Mouse (Mus musculus): Measurements from ENCODE around the gene Gmnn. TPM values are rescaled to one million over a fixed set of nuclear protein-coding genes. Genes with fewer than 3 reads are reported as not detected.
A peak's percentile ranks its signal among the peaks of the same experiment; 100 is the strongest.

Gmnn gene
- total RNA-seq, 2 experiments from 2014 or later: 2.7 to 4.2 TPM

- DNase-seq (ENCODE audit: low spot score in 2 of 2): no peak
These were observed 531 bp upstream of the Gmnn start for GRCm38 (mm10) chr13:24762254-24762653.

GRCm38 (mm10) chr13:24761083-24761402 is 680 bp downstream of the Gmnn start:
- DNase-seq (ENCODE audit: low spot score in 2 of 2): no peak

GRCm38 (mm10) chr13:24760351-24760870 is 1.3 kb downstream of the Gmnn start:
- no peak for DNase-seq (ENCODE audit: low spot score in 2 of 2)

- DNase-seq (ENCODE audit: low spot score in 2 of 2): no peak
These were observed 2.3 kb downstream of the Gmnn start for GRCm38 (mm10) chr13:24759451-24759850.

- no peak for DNase-seq (ENCODE audit: low spot score in 2 of 2)
These were observed 3.7 kb downstream of the Gmnn start for GRCm38 (mm10) chr13:24757820-24758564.

GRCm38 (mm10) chr13:24756756-24757155 is 5.0 kb downstream of the Gmnn start:
- DNase-seq (ENCODE audit: low spot score in 2 of 2): no peak

- DNase-seq (ENCODE audit: low spot score in 2 of 2): peak; percentile 4 to 5
These were observed 10.3 kb downstream of the Gmnn start for GRCm38 (mm10) chr13:24751396-24751795.

GRCm38 (mm10) chr13:24750807-24751206 is 10.9 kb downstream of the Gmnn start:
- no peak for DNase-seq (ENCODE audit: low spot score in 2 of 2)

GRCm38 (mm10) chr13:24747823-24748222 is 13.9 kb downstream of the Gmnn start:
- DNase-seq (ENCODE audit: low spot score in 2 of 2): no peak

- DNase-seq (ENCODE audit: low spot score in 2 of 2): no peak
These were observed 20.7 kb downstream of the Gmnn start, which contains the start of gene Armh2 for GRCm38 (mm10) chr13:24741028-24741427. Armh2 (plus strand) TSS chr13:24741232.

- DNase-seq (ENCODE audit: low spot score in 2 of 2): no peak
These were observed 26.1 kb downstream of the Gmnn start for GRCm38 (mm10) chr13:24735608-24736131.

- DNase-seq (ENCODE audit: low spot score in 2 of 2): no peak
These were observed 27.2 kb downstream of the Gmnn start for GRCm38 (mm10) chr13:24734502-24734901.

- no peak for DNase-seq (ENCODE audit: low spot score in 2 of 2)
These were observed 32.6 kb downstream of the Gmnn start for GRCm38 (mm10) chr13:24729128-24729527.

GRCm38 (mm10) chr13:24724395-24724759 is 37.3 kb downstream of the Gmnn start:
- no peak for DNase-seq (ENCODE audit: low spot score in 2 of 2)

- DNase-seq (ENCODE audit: low spot score in 2 of 2): no peak
These were observed 37.9 kb downstream of the Gmnn start for GRCm38 (mm10) chr13:24723699-24724394.

- DNase-seq (ENCODE audit: low spot score in 2 of 2): no peak
These were observed 40.2 kb downstream of the Gmnn start for GRCm38 (mm10) chr13:24721502-24721901.

GRCm38 (mm10) chr13:24717677-24718076 is 44.0 kb downstream of the Gmnn start:
- no peak for DNase-seq (ENCODE audit: low spot score in 2 of 2)

- no peak for DNase-seq (ENCODE audit: low spot score in 2 of 2)
These were observed 45.3 kb downstream of the Gmnn start for GRCm38 (mm10) chr13:24716441-24716840.

GRCm38 (mm10) chr13:24715601-24716000 is 46.1 kb downstream of the Gmnn start:
- DNase-seq (ENCODE audit: low spot score in 2 of 2): no peak

- no peak for DNase-seq (ENCODE audit: low spot score in 2 of 2)
These were observed 47.3 kb downstream of the Gmnn start for GRCm38 (mm10) chr13:24714360-24714885.

GRCm38 (mm10) chr13:24713434-24714000 is 48.2 kb downstream of the Gmnn start:
- peak; percentile 94 to 96 for DNase-seq (ENCODE audit: low spot score in 2 of 2)

All from left cerebral cortex, adult 18-20 months (tissue).